Mouse (Mus musculus): ENCODE data around the gene Map7. TPM values are rescaled to one million over a fixed set of nuclear protein-coding genes. Genes with fewer than 3 reads are reported as not detected.
A peak's percentile ranks its signal among the peaks of the same experiment; 100 is the strongest.

Gene Map7
- 1 to 10 TPM; 9.1 to 9.7 TPM for total RNA-seq (2021)

- DNase-seq = peak; percentile 22
Measured at GRCm38 (mm10) chr10:20148130-20148772, at the start of gene Map7. Gene Map7 (plus strand): TSS chr10:20148471.

- DNase-seq = no peak
Measured at GRCm38 (mm10) chr10:20101456-20101855, 46.8 kb upstream of the Map7 start.

GRCm38 (mm10) chr10:20104271-20104931 lies 43.9 kb upstream of the Map7 start:
- DNase-seq = peak; percentile 78

GRCm38 (mm10) chr10:20105575-20105974 lies 42.7 kb upstream of the Map7 start:
- DNase-seq = no peak

GRCm38 (mm10) chr10:20107031-20107430 lies 41.2 kb upstream of the Map7 start:
- no peak for DNase-seq

DNA sequence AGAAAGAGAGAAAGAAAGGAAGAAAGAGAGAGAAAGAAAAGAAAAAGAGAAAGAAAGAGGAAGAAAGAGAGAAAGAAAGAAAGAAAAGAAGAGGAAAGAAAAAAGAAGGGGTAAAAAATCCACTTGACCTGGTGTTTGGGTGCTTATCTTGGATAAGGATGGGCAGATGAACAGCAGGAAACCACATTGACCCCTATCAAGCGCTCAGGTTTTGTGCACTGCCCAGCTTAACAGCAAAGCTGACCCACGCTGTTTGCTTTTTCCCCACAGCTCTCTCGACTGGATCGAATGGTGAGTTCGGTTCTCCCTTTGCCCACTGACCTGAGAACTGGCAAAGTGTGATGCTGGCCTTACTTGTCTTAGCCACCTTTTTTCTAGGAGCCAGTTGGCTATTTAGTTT lies 36.8 kb upstream of the Map7 start:
- DNase-seq = no peak

DNA sequence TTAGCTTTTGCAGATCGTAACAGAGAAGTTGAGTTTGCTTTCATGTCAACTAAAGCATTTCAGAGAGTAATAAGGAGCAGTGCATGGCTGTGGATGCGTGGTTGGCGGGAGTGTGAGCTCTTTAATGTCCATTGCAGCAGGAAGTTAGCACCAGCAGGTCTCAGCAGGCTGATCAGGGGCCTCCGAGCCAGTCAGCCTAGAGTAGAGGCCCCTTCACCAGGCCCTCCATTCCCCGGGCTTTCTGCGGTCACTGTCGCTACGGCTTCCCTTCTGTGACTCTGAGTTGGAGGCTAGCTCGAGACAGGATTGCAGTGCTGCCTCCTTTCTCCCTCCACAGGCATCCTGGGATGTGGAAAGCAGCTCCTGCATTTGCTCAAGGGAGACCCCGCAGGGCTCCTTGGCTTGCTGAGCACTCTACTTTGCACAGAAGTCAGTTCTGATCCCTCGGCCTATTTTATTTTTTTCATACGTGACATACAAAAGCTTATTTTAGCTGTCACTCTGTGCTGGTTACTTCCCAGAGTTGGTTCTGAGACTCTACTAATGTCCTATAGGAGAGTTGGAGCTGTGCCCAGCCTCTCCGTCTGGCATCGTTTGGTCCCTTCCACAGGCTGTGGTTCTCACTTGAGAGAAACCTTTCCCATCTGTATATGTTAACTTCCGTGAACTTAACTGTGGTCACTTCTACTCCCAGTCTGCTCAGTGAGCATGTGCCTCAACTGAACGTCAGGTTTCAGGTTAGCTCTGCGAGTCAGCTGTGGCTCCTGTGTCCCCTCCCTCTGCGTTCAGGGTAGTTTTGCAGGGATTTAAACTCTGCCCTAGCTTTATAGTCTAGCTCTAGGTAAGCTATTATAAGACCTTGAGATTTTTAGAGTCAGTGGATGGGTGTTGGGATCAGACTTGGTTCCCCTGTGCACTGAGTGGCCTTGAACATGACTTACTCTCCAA lies 36.0 kb upstream of the Map7 start:
- DNase-seq = no peak

DNA sequence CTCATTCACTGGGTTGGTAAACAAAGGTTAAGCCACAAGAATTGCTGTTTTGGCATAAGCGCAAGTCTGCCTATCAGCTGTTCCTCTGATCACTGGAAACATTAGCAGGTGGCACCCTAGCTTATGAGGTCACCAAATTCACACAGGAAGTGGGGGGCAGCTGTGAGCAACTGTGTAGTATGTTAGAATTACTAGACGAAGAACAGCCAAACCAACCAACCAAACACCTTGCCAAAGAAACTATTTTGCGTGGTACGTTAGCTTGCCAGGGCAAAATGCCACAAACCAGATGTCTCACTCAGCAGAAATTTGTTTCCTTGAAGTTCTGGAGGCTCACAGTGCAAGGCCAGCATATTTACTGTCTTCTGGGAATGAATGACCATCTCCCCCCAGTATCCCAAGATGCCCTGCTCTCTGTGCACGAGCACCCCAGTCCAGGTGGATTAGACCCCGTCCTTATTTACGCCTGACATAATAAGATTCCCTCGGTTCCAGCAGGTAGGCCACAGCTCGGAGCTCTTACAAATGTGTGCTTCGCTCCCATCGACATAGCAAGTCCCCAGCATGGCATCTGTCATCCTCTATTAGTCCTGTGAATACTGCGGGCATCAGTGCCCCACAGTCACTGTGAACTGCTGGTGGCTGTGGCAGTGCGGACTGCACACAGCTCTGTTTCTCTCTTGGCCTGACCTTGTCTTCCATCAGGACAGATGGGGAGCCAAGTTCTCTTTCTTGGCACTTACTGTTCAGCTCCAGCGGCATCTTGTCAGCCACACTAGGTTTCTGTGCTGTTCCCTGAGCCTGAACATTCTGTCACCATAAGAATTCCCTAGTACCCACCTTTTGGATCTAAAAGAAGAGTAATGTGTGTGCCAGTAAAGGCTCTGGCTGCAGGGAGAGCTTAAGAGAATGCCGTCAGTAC lies 28.5 kb upstream of the Map7 start:
- DNase-seq = no peak

- no peak for DNase-seq
Measured at GRCm38 (mm10) chr10:20121981-20122380, 26.3 kb upstream of the Map7 start.

- peak; percentile 23 for DNase-seq
Measured at GRCm38 (mm10) chr10:20123401-20123800, 24.9 kb upstream of the Map7 start.

GRCm38 (mm10) chr10:20124576-20124975 lies 23.7 kb upstream of the Map7 start:
- no peak for DNase-seq

GRCm38 (mm10) chr10:20125226-20125625 lies 23.0 kb upstream of the Map7 start:
- peak; percentile 62 for DNase-seq

DNA sequence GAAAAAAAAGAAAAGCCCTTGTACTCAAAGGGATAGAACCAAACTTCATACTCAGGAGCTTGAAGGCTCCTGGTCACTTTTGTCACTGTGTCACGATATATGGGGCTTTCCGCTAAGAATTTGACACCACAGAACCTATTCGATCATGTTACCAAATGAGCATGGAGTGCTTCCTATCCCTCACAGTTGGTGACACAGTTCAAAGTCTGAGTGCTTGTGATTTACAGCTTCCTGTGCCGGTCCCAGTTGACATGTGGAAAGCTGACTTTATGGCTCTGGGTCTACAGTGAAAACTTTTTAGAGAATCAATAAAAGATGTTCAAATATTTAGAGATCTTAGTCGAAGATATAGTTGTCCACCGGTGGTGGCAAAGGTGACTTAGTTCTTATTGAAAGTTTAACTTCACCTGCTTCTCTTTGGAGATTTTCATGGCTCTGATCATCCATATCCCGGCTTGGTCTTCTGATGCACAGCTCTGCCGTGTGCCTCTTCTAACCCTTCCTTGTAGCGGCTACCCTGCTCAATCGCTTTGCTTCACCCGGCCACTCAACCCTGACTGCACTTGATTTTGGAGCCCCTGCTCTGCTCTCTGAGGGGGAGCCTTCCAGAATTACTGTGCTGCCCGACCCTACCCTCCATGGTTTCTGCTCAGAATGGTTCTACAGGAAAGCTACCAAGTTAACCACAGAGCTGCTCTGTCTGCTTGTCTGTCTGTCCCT lies 15.2 kb upstream of the Map7 start:
- no peak for DNase-seq

GRCm38 (mm10) chr10:20135350-20136058 lies 12.8 kb upstream of the Map7 start:
- DNase-seq = peak; percentile 60

- DNase-seq = no peak
Measured at GRCm38 (mm10) chr10:20136505-20136904, 11.8 kb upstream of the Map7 start.

- no peak for DNase-seq
Measured at GRCm38 (mm10) chr10:20141376-20141775, 6.9 kb upstream of the Map7 start.

GRCm38 (mm10) chr10:20148773-20149120 lies 476 bp downstream of the Map7 start:
- DNase-seq = peak; percentile 60

DNA sequence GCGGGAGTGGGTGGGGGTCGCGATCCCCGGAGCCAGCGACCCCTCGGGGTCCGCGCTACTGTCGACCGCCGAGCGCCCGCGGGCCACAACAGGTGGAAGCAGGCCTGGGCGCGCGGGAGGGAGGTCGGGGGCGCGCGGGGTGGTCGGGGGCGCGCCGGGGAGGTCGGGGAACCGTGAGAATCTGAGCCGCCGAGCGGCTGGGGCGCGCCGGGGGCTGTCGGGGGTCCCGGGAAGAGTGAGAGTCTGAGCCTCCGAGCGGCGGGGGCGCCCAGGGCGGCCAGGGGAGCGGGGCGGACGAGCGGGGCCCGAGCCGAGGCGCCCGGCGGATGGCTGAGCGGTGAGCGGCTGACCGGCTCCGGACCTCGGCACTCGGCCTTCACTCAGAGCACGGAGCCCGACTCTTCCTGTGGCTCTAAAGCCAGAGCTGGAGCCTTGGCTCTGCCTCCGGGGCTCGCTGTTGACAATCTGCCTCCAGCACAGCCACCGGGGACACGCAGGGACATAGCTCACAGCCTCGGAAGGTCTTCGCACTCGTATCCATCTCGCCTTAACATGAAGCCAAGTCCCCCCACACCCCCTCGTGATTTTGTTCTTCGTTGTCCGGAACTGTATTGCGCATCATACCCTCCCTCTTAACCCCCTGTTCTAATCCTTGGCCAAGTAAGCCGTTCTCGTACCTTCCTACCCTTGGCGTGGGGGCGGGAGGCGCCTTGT lies 1.0 kb downstream of the Map7 start:
- peak; percentile 56 for DNase-seq

DNA sequence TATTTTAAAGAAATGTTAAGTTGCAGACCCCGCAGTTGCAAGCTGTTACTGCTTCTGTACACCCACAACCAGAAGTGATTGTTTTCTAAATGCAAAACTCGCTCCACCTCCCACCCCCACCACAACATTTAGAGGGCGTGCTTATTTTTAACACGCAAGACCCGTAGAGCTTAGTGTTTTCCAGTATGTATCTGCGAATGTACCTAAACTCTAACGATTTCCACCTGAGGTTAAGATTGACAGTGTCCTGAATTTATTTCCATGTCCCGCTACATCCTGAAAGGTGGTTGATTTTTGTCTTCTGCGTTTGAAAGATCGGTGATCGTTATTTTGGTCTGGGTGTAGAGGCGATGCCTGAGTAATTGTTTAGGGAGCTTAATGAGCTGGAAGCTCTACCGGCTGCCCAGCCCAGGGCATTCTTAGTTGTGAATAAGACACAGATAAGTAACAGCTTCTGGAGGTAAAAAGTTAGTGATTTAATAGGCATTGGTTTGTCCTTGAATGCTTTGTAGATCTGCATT lies 1.6 kb downstream of the Map7 start:
- DNase-seq = no peak

- no peak for DNase-seq
Measured at GRCm38 (mm10) chr10:20152131-20152530, 3.9 kb downstream of the Map7 start.

All from heart, postnatal 4 days (tissue).